Mouse (Mus musculus) layer of hippocampus, adult 8-10 months (tissue): ENCODE results near the gene Serinc2. TPM values are rescaled to one million over a fixed set of nuclear protein-coding genes. Genes with fewer than 3 reads are reported as not detected.
A peak's percentile ranks its signal among the peaks of the same experiment; 100 is the strongest.
"Not testable (repeated sequence)": the region's sequence is repeated elsewhere in the genome, so short reads cannot be mapped to it uniquely, and the experiment has no call there.

Experiments used
- DNase-seq, 2 experiments: peaks; one replicate each; pipeline ENCODE4 v3.0.0; 2022; ENCODE audit warnings: low spot score in 2 of 2
- total RNA-seq, 4 experiments: library from RNA; stranded (reverse); gene quantifications; 2 replicates each; pipeline ENCODE4 v1.2.4; 2022

The Serinc2 gene
- total RNA-seq, 4 experiments from 2014 or later: 8.1 to 12.4 (median 10.2) TPM

GRCm38 (mm10) chr4:130266601-130267000 lies 12.4 kb downstream of the Serinc2 start:
- no peak for DNase-seq

- peak; percentile 44 to 58 for DNase-seq
These were observed 14.2 kb downstream of the Serinc2 start for GRCm38 (mm10) chr4:130264698-130265349.

- DNase-seq: no peak
These were observed 14.9 kb downstream of the Serinc2 start for GRCm38 (mm10) chr4:130264131-130264530.

GRCm38 (mm10) chr4:130260406-130260805 lies 18.6 kb downstream of the Serinc2 start:
- DNase-seq: no peak

GRCm38 (mm10) chr4:130252441-130253157 lies 26.4 kb downstream of the Serinc2 start:
- no peak for DNase-seq

DNA sequence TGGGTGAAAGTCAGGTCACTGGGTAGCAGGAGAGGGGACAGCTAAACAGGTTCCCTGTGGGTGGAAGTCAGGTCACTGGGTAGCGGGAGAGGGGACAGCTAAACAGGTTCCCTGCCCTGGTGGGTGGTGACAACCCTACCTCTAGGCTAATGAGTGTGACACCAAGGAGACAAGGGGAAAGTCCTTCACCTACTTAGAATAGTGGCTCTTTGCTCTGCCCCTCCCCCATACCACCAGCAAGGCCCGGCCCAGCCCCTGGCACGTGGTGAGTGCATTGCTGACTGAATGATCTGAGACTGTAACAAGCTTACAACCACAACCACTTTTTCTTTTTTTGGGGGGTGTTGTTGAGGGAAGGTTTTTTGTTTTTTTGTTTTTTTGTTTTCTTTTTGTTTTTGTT lies 27.2 kb downstream of the Serinc2 start:
- no peak for DNase-seq

- no peak for DNase-seq
These were observed 27.8 kb downstream of the Serinc2 start for GRCm38 (mm10) chr4:130251172-130251705.

- DNase-seq: peak in 1 of 2 experiments; percentile 25
These were observed 30.4 kb downstream of the Serinc2 start for GRCm38 (mm10) chr4:130248636-130249035.

GRCm38 (mm10) chr4:130246132-130246531 lies 32.9 kb downstream of the Serinc2 start:
- peak; percentile 32 to 72 for DNase-seq

GRCm38 (mm10) chr4:130244749-130245148 lies 34.3 kb downstream of the Serinc2 start:
- no peak for DNase-seq

- DNase-seq: not testable (repeated sequence)
These were observed 35.4 kb downstream of the Serinc2 start for GRCm38 (mm10) chr4:130243621-130244020.

DNA sequence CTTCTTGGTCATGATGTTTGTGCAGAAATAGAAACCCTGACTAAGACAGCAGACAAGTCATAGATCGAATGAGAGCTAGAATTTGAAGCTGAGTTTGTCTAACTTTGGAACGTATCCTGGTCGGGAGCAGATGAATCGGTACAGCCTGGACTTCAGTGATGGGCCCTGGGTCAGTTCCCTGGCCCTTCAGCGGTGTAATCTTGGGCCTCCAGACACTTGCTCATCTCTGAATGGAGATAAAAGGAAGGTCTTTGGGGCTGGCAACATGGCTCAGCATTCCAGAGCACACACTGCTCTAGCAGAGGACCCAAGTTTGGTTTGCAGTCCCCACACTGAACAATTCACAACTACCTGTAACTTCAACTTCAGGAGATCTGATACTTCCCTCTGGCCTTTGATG lies 36.0 kb downstream of the Serinc2 start:
- DNase-seq: no peak

DNA sequence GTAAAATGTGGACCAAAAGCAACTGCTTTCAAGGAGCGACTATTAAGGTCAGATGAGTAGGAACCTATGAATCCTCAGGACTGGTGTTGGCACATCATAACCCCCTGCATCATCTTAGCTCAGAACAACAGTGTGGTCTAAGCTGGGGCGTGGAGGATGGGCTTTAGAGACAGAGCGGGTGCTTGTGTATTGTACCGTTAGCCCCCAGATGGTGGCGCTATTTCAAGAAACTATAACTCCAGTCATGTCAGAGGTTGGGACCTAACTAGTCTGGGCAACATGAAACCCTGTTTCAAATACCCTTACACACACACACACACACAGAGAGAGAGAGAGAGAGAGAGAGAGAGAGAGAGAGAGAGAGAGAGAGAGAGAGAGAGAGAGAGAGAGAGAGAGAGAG lies 38.3 kb downstream of the Serinc2 start:
- no peak for DNase-seq

DNA sequence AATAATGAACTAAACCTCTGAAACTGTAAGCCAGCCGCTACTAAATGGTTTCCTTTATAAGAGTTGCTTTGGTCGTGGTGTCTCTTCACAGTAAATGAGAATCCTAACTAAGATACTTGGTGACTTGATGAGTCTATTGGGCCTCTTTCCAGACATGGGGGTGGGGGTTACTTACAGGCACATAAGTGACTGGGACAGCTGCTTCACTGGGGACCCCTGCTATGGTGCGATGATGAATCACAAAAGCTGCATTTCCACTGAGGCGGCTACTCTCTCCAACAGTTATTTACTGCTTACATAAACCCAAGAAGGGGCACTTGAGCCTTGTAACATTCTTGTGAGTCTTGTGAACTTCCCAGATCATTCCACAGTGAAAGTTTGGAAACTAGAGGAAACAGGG lies 41.4 kb downstream of the Serinc2 start:
- DNase-seq: no peak

GRCm38 (mm10) chr4:130236361-130236760 lies 42.6 kb downstream of the Serinc2 start:
- no peak for DNase-seq

- no peak for DNase-seq
These were observed 54.9 kb downstream of the Serinc2 start for GRCm38 (mm10) chr4:130224071-130224470.

DNA sequence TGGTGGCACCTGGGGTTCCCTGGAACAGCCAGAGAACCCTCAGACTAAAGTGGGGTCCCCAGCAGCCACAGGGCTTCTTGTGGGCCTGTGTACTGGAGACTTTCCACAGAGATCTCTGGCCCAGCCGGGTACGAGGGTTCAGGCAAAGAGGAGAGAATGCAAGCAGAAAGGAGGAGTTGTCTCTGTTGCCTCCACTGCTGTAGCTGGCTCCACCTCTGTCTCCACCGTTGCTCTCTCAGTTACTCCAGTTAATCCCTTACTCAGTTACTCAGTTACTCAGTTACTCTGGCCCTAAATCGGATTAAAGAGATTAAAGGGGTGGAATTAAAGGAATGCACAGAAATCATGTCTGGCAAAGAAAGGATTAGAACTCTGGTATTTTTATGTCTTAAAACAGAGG lies 56.8 kb downstream of the Serinc2 start, which contains the start of gene Gm853:
Gene Gm853 (minus strand): TSS at position 223 of the 400 bp plus-strand sequence.
- no peak for DNase-seq

GRCm38 (mm10) chr4:130220176-130220575 lies 58.8 kb downstream of the Serinc2 start:
- DNase-seq: no peak

GRCm38 (mm10) chr4:130215392-130215791 lies 63.6 kb downstream of the Serinc2 start:
- no peak for DNase-seq

DNA sequence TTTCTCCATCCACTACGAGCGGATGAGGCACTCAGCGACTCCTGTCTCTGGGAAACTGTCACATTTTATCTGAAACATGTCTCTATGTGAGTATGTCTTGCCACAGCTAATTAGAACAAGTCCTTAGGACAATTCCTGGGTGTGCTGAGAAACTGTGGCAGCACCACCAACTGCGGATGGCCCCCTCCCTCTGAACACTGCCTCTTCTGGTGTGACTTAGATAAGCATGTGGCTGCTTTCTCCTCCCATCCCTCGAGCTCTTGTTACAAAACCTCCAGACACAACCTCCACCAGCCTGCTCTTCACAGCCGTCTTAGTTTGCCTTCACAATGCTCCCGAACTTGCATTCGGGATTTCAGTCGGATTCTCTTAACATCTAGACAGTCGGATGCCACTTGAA lies 65.1 kb downstream of the Serinc2 start:
- no peak for DNase-seq

DNA sequence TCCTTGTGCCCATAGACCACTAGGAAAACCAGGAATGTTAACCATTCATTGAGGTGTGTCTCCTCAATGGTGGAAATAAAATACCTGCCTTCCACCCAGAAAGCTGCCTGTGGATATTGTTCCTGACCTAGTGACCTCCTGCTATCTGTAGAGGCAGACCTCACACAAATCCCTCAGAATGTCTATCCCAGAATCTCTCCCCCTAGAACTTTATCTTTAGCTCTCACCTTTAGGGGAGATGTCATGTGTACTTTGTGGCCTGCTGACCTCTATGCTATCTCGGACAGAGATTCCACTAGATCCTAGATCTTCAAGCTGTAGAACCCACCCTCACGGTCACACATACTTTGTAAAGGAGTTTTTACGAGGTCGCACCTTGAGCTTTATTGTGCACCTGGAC lies 65.8 kb downstream of the Serinc2 start:
- DNase-seq: no peak

- DNase-seq: no peak
These were observed 66.6 kb downstream of the Serinc2 start for GRCm38 (mm10) chr4:130212421-130212820.

DNA sequence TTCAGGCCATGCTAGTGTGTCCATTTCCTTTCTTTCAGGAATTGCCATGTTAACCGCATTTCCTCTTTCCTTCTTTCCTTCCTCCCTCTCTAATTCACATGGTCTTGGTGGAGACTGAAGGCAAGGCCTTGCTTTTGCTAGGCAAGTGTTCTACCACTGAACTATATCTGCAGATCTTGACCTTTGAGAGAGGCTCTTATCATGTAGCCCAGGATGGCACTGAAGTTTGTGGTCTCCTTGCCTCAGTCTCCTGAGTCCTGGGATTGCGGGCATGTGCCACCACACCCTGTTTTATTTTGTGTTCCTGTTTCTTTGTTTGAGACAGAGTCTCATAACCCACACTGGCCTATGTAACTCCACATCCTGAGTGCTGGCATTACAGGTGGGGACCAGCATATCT lies 67.1 kb downstream of the Serinc2 start:
- no peak for DNase-seq
